Mouse (Mus musculus) bone marrow macrophage, adult 2 months (primary cell): ENCODE data around the gene Gm20388.

Experiments used
- CTCF ChIP-seq: IDR thresholded peaks from 2 replicates; pipeline ENCODE4 v1.5.1; 2012; ENCODE audit warnings: low read depth, mild to moderate bottlenecking, low read length, moderate library complexity
- POLR2A ChIP-seq: IDR thresholded peaks from 2 replicates; pipeline ENCODE4 v1.6.1; 2012; ENCODE audit warnings: mild to moderate bottlenecking, low read depth, low read length, borderline replicate concordance

GRCm38 (mm10) chr8:124288215-124288864 is 4377.7 kb downstream of the Gm20388 start:
- TF ChIP-seq CTCF (no peak), POLR2A (no peak)
